Mouse (Mus musculus): ENCODE measurements at regions not wholly inside any gene's neighbourhood (a gene's known extent, or its start where the extent isn't known, plus 50 kb on each side); places are given as distances from the start of the nearest gene placed in this dataset.

- DNase-seq = no peak
Observed at GRCm38 (mm10) chr1:106483008-106483407, 231.1 kb downstream of the Bcl2 start.

GRCm38 (mm10) chr1:106477670-106478355 lies 236.3 kb downstream of the Bcl2 start:
- peak; percentile 26 for DNase-seq

DNA sequence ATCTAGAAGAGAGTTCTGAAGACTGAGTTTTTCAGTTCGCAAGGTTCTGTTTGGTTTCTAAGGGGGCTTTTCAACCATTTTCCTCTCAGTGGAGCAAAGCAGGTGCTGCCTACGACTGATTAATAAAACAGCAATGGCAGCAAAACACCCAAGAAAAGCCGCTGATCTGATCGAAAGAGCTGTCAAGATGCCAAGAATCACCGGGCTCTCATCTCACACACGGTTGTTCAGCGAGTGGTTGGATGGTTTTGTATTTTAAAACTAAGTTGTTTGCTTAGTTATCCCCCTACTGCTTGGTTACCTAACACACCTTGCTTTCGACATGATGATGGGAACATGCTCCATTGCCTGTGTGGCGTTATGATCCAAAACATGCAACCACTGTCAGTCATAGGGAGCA lies 246.1 kb downstream of the Bcl2 start:
- DNase-seq = no peak

DNA sequence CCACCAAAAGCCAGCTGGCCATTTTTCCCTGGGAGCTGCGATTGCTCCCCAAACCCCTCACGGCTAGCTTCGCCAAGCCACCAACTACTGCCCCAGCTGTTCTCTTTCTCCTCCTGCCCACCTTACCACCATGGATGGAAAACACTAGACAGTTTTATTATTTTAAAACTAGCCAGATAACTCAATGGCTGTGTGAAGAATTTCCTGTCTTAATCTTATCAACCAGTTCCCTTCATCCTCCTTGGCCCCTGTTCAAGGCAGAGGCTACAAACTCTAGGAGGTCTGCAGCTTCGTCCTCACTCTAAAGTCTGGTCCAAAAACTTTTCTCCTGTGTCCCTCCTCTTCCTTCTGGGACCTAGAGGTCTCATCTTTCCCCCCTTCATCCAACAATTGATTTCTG lies 247.4 kb downstream of the Bcl2 start:
- no peak for DNase-seq

DNA sequence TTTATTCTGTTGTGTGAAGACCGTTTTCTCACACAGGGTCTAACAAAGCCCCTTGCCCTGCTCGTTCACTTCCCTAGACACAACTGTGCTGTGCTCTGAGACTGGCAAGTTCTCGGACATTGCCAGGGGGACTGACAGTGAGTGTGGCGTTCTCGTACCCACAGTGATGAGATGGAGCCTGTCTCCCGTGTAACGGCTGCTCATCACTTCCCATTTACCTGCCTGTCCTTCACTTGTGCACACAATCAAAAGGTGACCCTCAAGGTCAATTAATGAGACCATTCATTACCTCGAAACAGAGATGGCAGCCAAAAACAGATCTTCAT lies 248.1 kb downstream of the Bcl2 start:
- no peak for DNase-seq

- no peak for DNase-seq
Observed at GRCm38 (mm10) chr1:106465243-106465976, 248.7 kb downstream of the Bcl2 start.

DNA sequence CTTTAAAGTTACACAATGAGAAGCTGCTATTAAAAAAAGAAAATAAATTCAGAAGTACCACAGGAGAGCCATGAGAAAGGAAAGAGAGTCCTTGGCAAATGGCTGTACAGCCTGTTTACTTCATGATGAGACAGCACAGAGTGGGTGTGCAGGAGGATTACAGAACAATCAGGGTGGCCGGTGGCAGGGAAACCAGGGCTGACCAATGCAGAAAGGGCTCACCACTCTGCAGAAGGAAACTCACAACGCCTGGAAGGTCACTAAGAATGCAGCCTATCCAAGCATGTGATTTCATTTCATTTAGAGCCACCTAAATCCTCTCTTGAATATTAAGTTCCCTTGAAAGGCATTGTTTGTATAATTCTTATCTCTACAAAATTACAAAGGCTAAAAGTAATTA lies 249.3 kb downstream of the Bcl2 start:
- no peak for DNase-seq

- no peak for DNase-seq
Observed at GRCm38 (mm10) chr1:106462595-106462994, 251.5 kb downstream of the Bcl2 start.

- no peak for DNase-seq
Observed at GRCm38 (mm10) chr1:106462112-106462511, 252.0 kb downstream of the Bcl2 start.

- DNase-seq = no peak
Observed at GRCm38 (mm10) chr1:106460957-106461356, 253.1 kb downstream of the Bcl2 start.

DNA sequence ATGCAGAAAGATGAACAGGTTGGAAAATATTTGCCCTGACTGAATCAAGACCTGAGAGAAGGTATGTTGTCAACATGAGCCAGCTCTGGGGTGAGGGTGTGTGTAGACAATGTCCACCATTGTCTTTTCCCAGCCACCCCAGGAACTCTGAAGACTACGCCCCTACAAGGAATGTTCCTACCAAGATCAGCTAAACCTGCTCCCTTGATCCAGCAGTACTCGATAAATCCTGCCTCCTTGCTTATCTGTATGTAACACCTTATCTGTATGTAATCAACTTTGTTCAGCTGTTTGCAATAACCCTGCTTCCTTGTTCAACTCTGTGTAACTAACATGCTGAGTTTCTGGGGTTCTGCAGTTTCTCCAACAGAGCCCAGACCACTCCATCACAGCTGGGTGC lies 264.3 kb downstream of the Bcl2 start:
- DNase-seq = no peak
